Mouse (Mus musculus) gastrocnemius, adult 18-20 months (tissue): ENCODE results near the gene Snx22. TPM values are rescaled to one million over a fixed set of nuclear protein-coding genes. Genes with fewer than 3 reads are reported as not detected.

ENCODE experiments used
- DNase-seq: peaks from one replicate; pipeline ENCODE4 v3.0.0; 2021; ENCODE audit warnings: low spot score
- total RNA-seq, 2 experiments: library from RNA; stranded (reverse); gene quantifications; 2 replicates each; pipeline ENCODE4 v1.2.3; 2021

Snx22 gene
- total RNA-seq, 2 experiments from 2014 or later, result 0.17 TPM; not detected in 1

DNA sequence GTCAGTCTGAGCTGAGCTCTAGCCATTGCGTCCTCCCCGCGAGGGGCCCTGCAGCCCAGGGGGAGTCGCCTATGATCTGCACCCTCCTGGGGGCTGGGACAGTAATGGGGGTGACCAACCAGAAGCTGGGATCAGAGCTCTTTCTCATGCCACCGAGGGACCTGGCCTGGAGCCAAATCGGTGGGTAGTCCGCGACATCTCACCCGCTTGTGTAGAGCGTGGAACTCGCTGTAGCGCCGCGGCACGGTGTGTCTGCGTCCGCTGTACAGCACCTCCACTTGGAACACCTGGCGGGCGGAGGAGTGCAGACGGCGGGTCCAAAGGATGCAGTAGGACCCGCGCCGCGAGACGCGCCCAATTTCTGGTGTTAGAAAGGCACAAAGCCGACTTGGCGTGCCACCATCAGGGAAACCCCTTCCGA, 538 bp downstream of the Snx22 start:
- DNase-seq, result no peak

DNA sequence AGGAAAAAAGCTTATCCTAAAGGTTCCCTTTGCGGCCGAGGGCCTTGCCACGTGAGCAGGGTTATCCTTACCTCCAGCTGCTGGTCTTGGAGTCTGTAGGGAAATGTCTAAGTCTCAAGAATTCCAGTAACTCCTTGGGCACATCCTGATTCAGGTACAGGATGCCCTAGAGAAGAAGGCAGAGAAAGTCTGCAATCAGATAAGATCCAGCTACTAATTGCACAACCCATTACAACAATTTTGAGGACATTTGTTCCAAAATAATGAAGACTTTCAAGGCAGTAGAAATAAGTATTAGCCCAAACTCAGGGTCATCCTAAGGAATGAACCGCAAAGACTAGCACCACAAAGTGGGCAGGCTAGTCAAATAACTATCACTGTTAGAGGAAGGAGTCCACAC, 1.5 kb downstream of the Snx22 start:
- no peak for DNase-seq

DNA sequence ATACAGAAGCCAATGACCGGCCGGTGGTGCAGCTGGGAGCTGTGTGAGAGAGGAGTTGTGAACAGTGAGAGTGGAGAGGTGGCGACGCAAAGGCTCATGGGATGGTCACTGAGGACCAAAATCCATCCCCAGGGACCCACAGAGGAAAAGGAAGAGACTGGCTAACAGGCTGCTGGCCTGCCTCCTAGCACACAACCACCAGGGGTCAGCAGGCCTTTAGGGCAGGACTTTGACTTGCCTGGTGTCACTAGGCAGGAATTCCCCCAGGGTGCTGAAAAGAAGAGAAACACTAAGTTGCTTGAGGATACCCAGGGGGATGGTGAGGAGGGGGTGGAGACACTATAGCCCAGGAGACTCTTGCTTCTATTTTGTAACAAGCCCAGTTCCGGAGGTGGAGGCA, 2.0 kb downstream of the Snx22 start:
- peak; percentile 40 for DNase-seq

- no peak for DNase-seq
Observed at GRCm38 (mm10) chr9:66066791-66067190, 2.7 kb downstream of the Snx22 start.

GRCm38 (mm10) chr9:66064316-66064715, 5.2 kb downstream of the Snx22 start:
- no peak for DNase-seq

DNA sequence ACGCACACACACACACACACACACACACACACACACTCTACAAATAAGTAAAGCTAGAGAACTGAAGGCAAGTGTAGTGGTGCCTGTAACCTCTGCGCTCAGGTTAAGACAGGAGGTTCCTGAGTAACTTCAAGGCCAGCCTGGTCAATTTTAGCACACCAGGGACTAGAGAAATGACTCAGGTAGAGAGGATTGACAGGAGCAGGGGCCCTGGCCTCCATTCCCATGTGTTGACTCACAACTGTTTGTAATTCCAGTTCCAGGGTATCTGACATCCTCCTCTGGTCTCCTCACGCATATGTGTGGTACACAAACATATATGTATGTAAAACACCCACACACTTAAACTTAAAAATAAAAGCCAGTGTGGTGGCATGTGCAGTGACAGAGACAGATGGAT, 6.1 kb downstream of the Snx22 start:
- no peak for DNase-seq

DNA sequence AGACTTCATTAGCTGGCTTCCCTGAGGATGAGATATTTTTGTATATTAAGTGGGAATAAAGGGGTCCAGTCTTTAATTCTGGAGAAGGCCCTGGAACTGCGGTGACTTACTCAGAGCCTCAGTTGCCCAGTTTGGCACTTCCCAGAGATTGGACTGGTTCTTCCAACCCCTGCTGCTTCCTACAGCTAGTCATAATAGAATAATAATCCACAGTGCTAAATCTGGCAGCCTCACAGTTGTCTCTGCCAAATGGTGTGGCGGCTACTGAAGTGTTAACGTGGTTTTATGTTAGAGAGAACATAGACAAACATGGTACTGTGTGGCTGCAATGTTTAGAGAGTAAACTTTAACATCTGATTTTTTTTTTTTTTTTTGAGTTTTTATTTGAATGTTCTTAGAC, 7.9 kb downstream of the Snx22 start:
- DNase-seq, result no peak

DNA sequence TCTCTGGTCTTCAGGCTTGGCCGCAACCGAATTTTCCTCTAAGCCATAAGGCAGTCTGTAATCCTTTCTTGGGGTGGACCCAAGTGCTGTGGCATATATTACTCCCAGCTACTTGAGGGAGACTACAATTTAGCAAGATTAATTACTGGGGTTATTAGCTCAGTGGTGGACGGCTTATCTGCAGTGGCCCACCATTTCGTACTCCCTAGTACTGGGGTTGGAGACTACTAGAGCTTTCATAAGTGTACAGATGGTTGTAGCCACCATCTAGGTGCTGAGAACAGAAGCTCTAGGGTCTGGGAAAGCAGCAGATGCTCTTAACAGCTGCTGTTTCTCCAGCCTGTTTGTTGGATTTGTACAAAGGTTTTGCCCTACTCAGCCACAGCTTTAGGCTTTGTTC, 8.5 kb downstream of the Snx22 start:
- no peak for DNase-seq

DNA sequence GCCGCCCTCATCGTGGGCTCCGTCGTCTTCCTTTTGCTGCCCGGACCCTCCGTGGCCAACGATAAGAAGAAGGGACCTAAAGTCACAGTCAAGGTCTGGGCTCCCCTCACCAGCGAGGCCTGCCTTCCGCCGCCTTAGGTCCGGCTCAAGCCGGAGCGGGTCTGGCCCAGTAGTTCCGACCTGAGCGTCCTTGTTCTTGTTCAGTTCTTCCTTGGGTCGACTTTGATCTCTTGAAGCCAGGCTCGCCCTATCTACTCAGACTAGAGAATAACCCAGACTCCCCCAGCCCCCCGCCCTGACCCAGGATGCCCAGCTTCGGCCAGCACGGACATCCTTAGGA, 9.2 kb downstream of the Snx22 start:
- DNase-seq, result no peak

DNA sequence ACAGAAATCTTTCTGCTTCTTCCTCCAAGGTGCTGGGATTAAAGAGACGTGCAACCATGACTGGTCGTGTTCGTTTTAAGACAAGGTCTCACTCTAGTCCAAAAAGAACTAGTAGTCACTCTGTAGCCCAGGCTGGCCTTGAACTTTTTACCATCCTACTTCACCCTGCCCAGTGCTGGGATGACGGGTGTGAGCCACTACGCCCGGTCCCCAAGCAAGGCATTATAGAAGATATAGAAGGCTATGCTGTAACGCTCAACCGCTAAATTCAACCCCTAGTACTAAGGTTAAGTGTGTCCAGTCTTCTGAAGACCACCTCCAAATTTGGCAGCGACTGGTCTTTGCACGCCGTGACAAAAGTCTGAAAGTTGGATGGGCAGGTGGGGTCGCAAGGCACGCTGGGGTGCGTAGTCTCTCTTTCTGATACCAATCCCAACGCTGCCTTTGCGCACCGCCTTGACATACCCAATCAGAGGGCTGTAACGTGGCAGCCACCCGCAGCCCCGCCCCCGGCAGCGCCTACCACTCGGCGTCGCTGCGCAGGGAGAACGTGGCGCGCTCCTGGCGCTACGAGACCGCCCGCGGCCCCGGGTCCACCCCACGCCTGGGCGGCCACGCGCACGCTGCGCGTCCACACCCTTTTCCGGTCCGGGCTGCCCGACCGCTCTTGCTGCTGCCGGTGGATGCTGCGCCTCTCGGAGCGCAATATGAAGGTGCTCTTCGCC, 9.8 kb downstream of the Snx22 start, which contains the start of gene Ppib:
TSS of gene Ppib (plus strand) at position 640 of the 725 bp plus-strand sequence.
- peak; percentile 96 for DNase-seq

DNA sequence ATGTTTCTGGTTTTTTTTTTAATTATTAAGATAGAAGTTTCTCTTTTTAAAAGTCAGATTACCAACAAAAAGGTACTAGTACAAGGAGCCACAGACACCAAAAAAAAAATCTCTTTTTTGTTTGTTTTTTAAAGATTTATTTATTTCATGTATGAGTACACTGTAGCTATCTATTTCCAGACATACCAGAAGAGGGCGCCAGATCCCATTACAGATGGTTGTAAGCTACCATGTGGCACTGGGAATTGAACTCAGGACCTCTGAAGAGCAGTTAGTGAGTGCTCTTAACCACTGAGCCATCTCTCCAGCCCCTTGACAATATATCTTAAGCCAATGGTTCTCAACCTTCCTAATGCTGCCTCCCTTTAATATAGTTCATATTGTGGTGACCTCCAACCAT, 15.9 kb downstream of the Snx22 start:
- no peak for DNase-seq

- no peak for DNase-seq
Observed at GRCm38 (mm10) chr9:66052731-66053130, 16.8 kb downstream of the Snx22 start.

- DNase-seq, result no peak
Observed at GRCm38 (mm10) chr9:66051493-66051892, 18.0 kb downstream of the Snx22 start.

DNA sequence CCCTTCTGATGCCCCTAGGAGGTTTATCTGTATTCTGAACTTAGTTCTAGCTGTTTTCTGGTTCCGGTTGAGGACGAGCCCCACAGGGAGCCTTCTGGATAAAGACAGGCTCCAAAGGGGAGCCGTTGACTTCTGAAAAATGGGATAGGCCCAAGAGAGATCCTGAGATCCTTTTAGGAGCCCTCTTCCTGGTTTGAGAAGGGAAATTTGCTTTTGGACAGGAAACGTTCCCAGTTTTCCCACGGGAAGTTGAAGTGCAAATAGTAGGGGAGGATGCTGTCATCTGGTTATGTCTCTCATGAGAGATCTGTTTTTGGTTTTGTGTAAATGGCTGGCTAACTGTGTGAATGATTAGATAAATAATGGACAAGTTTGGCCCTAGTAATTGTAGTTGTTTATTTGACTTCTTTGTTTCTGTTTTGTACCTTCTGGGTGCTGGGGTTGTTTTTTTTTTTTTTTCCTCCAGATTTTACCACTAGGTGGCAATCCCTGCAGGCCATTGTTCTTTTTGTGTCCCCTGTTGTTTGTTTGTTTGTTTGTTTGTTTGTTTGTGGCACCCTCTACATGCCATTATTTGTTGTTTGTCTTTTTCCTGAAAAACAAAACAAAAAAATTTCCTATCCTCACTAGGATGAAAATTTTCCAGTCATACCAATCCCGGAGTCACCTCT, 19.5 kb downstream of the Snx22 start:
- DNase-seq, result no peak

- no peak for DNase-seq
Observed at GRCm38 (mm10) chr9:66043241-66043640, 26.3 kb downstream of the Snx22 start.

GRCm38 (mm10) chr9:66042331-66042730, 27.2 kb downstream of the Snx22 start:
- no peak for DNase-seq

DNA sequence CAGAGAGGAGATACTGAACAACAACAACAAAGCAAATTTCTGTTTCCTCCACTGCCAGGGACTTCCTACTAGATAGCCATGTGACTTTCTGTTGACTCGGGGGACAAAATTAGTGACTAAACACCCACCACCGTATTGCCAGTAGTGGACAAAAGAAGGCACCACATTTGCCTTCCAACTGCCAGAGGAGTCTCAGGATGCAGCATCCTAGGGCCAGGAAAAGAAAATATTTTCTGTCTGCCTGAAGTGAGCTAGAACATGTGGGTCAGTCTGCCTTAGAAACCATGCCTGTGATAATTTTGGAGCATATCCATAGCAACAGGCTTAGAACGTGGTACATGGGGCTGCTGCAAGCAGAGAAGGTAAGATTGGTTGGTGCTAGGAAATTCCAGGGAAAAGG, 28.7 kb downstream of the Snx22 start:
- DNase-seq, result no peak

DNA sequence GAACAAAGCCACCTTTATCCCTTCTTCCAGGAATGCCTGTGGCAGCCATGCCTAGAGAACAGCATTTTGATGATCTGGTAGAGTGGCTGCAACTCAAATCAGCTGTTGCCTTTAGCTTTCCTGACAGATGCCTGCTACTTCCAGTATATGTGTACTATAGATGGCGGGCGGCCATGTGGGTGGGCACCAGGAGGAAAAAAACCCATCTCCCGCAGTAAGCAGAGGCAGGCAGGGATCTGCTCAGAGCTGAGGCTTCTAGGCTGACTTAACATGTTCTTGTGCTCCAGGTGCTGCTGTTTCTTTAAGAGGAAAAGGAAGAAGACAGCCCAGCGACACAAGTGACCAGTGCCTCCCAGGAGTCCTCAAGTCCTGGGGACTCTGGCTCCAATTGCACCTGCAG, 30.2 kb downstream of the Snx22 start:
- no peak for DNase-seq

GRCm38 (mm10) chr9:66038581-66038980, 30.9 kb downstream of the Snx22 start:
- no peak for DNase-seq

GRCm38 (mm10) chr9:66038082-66038481, 31.4 kb downstream of the Snx22 start:
- DNase-seq, result no peak

DNA sequence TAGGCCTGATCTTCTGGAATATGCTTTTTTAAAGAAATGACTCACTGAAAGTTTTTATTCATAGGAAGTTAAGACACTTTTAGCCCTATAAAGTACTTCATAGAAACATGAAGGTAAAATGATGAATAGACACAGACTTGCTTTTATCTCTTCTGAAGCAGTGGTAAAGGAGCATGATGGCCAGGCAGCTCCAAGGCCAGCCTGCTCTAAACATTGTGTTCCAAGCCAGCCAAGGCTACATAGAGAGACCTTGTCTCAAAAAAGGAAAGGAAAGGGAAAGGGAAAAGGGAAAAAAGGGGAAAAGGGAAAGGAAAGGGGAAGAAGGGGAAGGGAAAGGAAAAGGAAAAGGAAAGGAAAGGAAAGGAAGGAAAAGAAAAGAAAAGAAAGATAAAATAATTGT, 48.9 kb downstream of the Snx22 start:
- DNase-seq, result no peak
